Mouse (Mus musculus): Measurements from ENCODE around the gene Rcor1. TPM values are rescaled to one million over a fixed set of nuclear protein-coding genes. Genes with fewer than 3 reads are reported as not detected.

The Rcor1 gene
- polyA plus RNA-seq, 1 experiment from 2014 or later: 19.2 TPM

DNA sequence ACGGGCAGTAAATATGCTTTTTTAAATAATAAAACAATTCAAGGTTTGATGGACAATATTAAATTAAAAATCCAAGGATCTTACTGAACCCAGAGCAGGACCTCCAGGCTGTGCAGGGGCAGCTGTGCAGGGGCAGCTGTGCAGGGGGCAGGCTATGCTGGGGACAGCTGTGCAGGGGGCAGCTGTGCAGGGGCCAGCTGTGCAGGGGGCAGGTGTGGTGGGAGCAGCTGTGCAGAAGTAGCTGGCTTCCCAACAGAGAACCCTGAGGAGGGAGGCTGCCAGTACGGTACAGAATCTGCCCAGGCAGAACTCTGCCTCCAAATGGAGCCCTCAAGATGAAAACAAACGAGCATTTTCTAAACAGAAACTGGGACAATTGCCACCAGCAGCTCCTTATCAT, 96.8 kb downstream of the Rcor1 start:
- Histone ChIP-seq H3K9ac (replicated peaks; ENCODE audit: low read depth, low read length) (no peak overlapping the region), H3K4me2 (replicated peaks; ENCODE audit: low read depth, low read length) (no peak overlapping the region), H3K4me1 (ENCODE audit: control insufficient read depth, insufficient read depth, low read length) (no peaks in the 10 kb centered on the region), H3K4me3 (ENCODE audit: low read depth, low read length) (no peak overlapping the region), H3K9me3 (ENCODE audit: control insufficient read depth, low read depth, low read length) (no peaks in the 10 kb centered on the region), H3K27ac (ENCODE audit: low read length) (no peak overlapping the region), H3K27me3 (ENCODE audit: control insufficient read depth, insufficient read depth, low read length) (no peaks in the 10 kb centered on the region), H3K36me3 (ENCODE audit: control insufficient read depth, insufficient read depth, low read length) (no peaks in the 10 kb centered on the region)
- 68% methylated on average over 3 of the region's 3 CpGs for WGBS
- no peak for ATAC-seq (ENCODE audit: insufficient number of reproducible peaks, insufficient read depth, low FRiP score, low read depth)

- no peak overlapping the region for H3K27ac ChIP-seq (ENCODE audit: low read length)
- no peaks in the 10 kb centered on the region for H3K9me3 ChIP-seq (ENCODE audit: control insufficient read depth, low read depth, low read length)
- WGBS: 58% methylated on average over 2 of the region's 2 CpGs
- H3K36me3 ChIP-seq (ENCODE audit: control insufficient read depth, insufficient read depth, low read length): no peaks in the 10 kb centered on the region
- no peak overlapping the region for H3K9ac ChIP-seq (replicated peaks; ENCODE audit: low read depth, low read length)
- H3K4me2 ChIP-seq (replicated peaks; ENCODE audit: low read depth, low read length): no peak overlapping the region
- no peak for ATAC-seq (ENCODE audit: insufficient number of reproducible peaks, insufficient read depth, low FRiP score, low read depth)
- no peak overlapping the region for H3K4me3 ChIP-seq (ENCODE audit: low read depth, low read length)
- no peaks in the 10 kb centered on the region for H3K27me3 ChIP-seq (ENCODE audit: control insufficient read depth, insufficient read depth, low read length)
- H3K4me1 ChIP-seq (ENCODE audit: control insufficient read depth, insufficient read depth, low read length): no peaks in the 10 kb centered on the region
Measured at GRCm38 (mm10) chr12:111137079-111137478, 97.9 kb downstream of the Rcor1 start.

DNA sequence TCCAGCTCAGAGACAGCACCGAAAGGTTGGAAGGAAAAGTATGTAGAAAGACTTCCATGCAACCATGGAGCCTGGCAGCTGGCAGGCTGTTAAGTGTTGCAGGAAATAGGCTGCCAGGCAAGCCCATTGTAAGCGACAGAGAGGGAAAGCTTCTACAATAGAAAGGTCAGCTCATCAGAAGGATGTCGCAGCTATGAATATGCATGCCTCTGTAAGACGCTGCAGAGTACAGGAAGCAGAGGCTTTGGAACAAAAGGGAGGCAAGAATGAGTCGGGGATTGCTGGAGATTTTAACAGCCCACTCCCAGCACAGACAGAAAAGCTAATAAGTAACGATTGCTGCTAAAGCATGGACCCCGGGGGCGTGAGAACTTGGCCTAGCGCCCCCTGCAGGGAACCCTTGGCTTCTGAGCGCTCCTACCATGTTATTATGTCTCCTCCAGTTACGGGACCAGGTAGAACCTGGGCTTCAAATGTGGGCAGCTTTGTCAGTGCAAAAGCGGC, 103.9 kb downstream of the Rcor1 start:
- Histone ChIP-seq H3K4me3 (ENCODE audit: low read depth, low read length) (no peak overlapping the region), H3K36me3 (ENCODE audit: control insufficient read depth, insufficient read depth, low read length) (no peaks in the 10 kb centered on the region), H3K9ac (replicated peaks; ENCODE audit: low read depth, low read length) (no peak overlapping the region), H3K27ac (ENCODE audit: low read length) (no peak overlapping the region), H3K27me3 (ENCODE audit: control insufficient read depth, insufficient read depth, low read length) (no peaks in the 10 kb centered on the region), H3K4me2 (replicated peaks; ENCODE audit: low read depth, low read length) (0 out of 2 replicates have a peak overlapping the region, but pooled peaks have one; percentile 14), H3K9me3 (ENCODE audit: control insufficient read depth, low read depth, low read length) (no peaks in the 10 kb centered on the region), H3K4me1 (ENCODE audit: control insufficient read depth, insufficient read depth, low read length) (0 out of 2 replicates have a peak, but pooled peaks cover 4% of the 10 kb centered on the region)
- no peak for ATAC-seq (ENCODE audit: insufficient number of reproducible peaks, insufficient read depth, low FRiP score, low read depth)
- 31% methylated on average over 12 of the region's 12 CpGs for WGBS

GRCm38 (mm10) chr12:111143509-111144063, 104.4 kb downstream of the Rcor1 start:
- no peak for ATAC-seq (ENCODE audit: insufficient number of reproducible peaks, insufficient read depth, low FRiP score, low read depth)
- Histone ChIP-seq H3K4me2 (replicated peaks; ENCODE audit: low read depth, low read length) (0 out of 2 replicates have a peak overlapping the region, but pooled peaks have one; percentile 14), H3K27me3 (ENCODE audit: control insufficient read depth, insufficient read depth, low read length) (no peaks in the 10 kb centered on the region), H3K9me3 (ENCODE audit: control insufficient read depth, low read depth, low read length) (no peaks in the 10 kb centered on the region), H3K27ac (ENCODE audit: low read length) (no peak overlapping the region), H3K36me3 (ENCODE audit: control insufficient read depth, insufficient read depth, low read length) (no peaks in the 10 kb centered on the region), H3K9ac (replicated peaks; ENCODE audit: low read depth, low read length) (no peak overlapping the region), H3K4me3 (ENCODE audit: low read depth, low read length) (no peak overlapping the region), H3K4me1 (ENCODE audit: control insufficient read depth, insufficient read depth, low read length) (0 out of 2 replicates have a peak, but pooled peaks cover 4% of the 10 kb centered on the region)
- WGBS: 73% methylated on average over 16 of the region's 16 CpGs

DNA sequence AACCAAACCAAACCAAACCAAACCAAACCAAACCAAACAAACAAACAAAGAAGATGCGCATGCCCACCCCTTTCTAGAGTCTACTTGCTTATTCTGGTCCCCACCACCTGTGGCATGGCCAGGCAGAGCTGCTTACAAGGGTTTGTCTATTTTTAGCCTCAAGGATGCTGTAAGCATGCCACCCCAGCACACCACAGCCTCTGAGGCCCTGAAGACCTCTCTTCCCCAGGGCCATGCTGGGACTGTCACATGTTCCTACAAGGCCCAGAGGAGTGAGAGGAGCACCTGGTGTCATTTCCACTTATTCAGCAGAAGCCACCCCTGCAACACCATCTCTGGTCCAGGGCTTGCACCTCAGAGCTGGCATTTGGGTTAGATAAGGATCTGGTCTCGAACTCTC, 105.4 kb downstream of the Rcor1 start:
- ATAC-seq (ENCODE audit: insufficient number of reproducible peaks, insufficient read depth, low FRiP score, low read depth): no peak
- WGBS: 90% methylated on average over 2 of the region's 2 CpGs
- Histone ChIP-seq H3K36me3 (ENCODE audit: control insufficient read depth, insufficient read depth, low read length) (no peaks in the 10 kb centered on the region), H3K4me1 (ENCODE audit: control insufficient read depth, insufficient read depth, low read length) (0 out of 2 replicates have a peak, but pooled peaks cover 4% of the 10 kb centered on the region), H3K9me3 (ENCODE audit: control insufficient read depth, low read depth, low read length) (no peaks in the 10 kb centered on the region), H3K4me3 (ENCODE audit: low read depth, low read length) (no peak overlapping the region), H3K27me3 (ENCODE audit: control insufficient read depth, insufficient read depth, low read length) (no peaks in the 10 kb centered on the region), H3K27ac (ENCODE audit: low read length) (no peak overlapping the region), H3K9ac (replicated peaks; ENCODE audit: low read depth, low read length) (no peak overlapping the region), H3K4me2 (replicated peaks; ENCODE audit: low read depth, low read length) (no peak overlapping the region)

- no peak overlapping the region for H3K9ac ChIP-seq (replicated peaks; ENCODE audit: low read depth, low read length)
- H3K4me2 ChIP-seq (replicated peaks; ENCODE audit: low read depth, low read length): no peak overlapping the region
- no peaks in the 10 kb centered on the region for H3K9me3 ChIP-seq (ENCODE audit: control insufficient read depth, low read depth, low read length)
- peaks cover 4% of the 10 kb centered on the region; the same call in 1 of the 2 replicates for H3K4me1 ChIP-seq (ENCODE audit: control insufficient read depth, insufficient read depth, low read length)
- 28% methylated on average over 9 of the region's 9 CpGs for whole genome bisulfite sequencing
- ATAC-seq (ENCODE audit: insufficient number of reproducible peaks, insufficient read depth, low FRiP score, low read depth): no peak
- H3K27ac ChIP-seq (ENCODE audit: low read length): no peak overlapping the region
- no peaks in the 10 kb centered on the region for H3K36me3 ChIP-seq (ENCODE audit: control insufficient read depth, insufficient read depth, low read length)
- no peaks in the 10 kb centered on the region for H3K27me3 ChIP-seq (ENCODE audit: control insufficient read depth, insufficient read depth, low read length)
- no peak overlapping the region for H3K4me3 ChIP-seq (ENCODE audit: low read depth, low read length)
Measured at GRCm38 (mm10) chr12:111145269-111145668, 106.1 kb downstream of the Rcor1 start.

- H3K36me3 ChIP-seq (ENCODE audit: control insufficient read depth, insufficient read depth, low read length): no peaks in the 10 kb centered on the region
Measured at GRCm38 (mm10) chr12:111149495-111150235, 110.5 kb downstream of the Rcor1 start.

DNA sequence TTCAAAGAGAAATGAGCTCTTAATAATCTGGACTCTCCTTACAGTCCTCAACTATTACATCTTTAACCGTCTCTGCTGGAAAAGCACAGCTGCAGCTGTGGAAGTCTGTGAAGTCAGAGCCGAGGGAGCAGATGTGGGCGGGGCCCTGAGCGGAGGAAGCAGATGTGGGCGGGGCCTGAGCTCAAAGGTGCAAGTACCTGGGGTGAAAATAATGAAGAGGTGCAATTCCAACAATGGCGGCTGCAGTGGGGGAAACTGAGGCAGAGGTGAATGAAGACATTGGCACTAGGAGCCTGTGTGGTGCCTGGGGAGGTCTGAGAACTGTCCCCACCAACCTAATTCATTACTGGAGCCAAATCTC, 111.1 kb downstream of the Rcor1 start:
- ATAC-seq (ENCODE audit: insufficient number of reproducible peaks, insufficient read depth, low FRiP score, low read depth): no peak
- Histone ChIP-seq H3K9me3 (ENCODE audit: control insufficient read depth, low read depth, low read length) (no peaks in the 10 kb centered on the region; the same call in 1 of the 2 replicates), H3K36me3 (ENCODE audit: control insufficient read depth, insufficient read depth, low read length) (no peaks in the 10 kb centered on the region), H3K4me3 (ENCODE audit: low read depth, low read length) (no peak overlapping the region), H3K4me1 (ENCODE audit: control insufficient read depth, insufficient read depth, low read length) (peaks cover 4% of the 10 kb centered on the region; the same call in 1 of the 2 replicates), H3K9ac (replicated peaks; ENCODE audit: low read depth, low read length) (no peak overlapping the region), H3K27ac (ENCODE audit: low read length) (no peak overlapping the region), H3K4me2 (replicated peaks; ENCODE audit: low read depth, low read length) (no peak overlapping the region), H3K27me3 (ENCODE audit: control insufficient read depth, insufficient read depth, low read length) (no peaks in the 10 kb centered on the region)
- 3% methylated on average over 6 of the region's 6 CpGs for whole genome bisulfite sequencing

More at GRCm38 (mm10) chr12:111149495-111150235, 110.5 kb downstream of the Rcor1 start:
- ATAC-seq (ENCODE audit: insufficient number of reproducible peaks, insufficient read depth, low FRiP score, low read depth): no peak
- H3K4me1 ChIP-seq (ENCODE audit: control insufficient read depth, insufficient read depth, low read length): peaks cover 7% of the 10 kb centered on the region; the same call in 1 of the 2 replicates
- H3K4me3 ChIP-seq (ENCODE audit: low read depth, low read length): no peak overlapping the region
- no peak overlapping the region for H3K27ac ChIP-seq (ENCODE audit: low read length)
- no peak overlapping the region for H3K4me2 ChIP-seq (replicated peaks; ENCODE audit: low read depth, low read length)
- WGBS: 51% methylated on average over 17 of the region's 17 CpGs
- H3K9me3 ChIP-seq (ENCODE audit: control insufficient read depth, low read depth, low read length): no peaks in the 10 kb centered on the region
- H3K9ac ChIP-seq (replicated peaks; ENCODE audit: low read depth, low read length): no peak overlapping the region
- H3K27me3 ChIP-seq (ENCODE audit: control insufficient read depth, insufficient read depth, low read length): no peaks in the 10 kb centered on the region
